Mouse (Mus musculus) lung, postnatal 25 days (tissue): ENCODE measurements around the gene Rbm34.
"Not testable (repeated sequence)": the region's sequence is repeated elsewhere in the genome, so short reads cannot be mapped to it uniquely, and the experiment has no call there.

Experiments
- DNase-seq: peaks from one replicate; pipeline ENCODE4 v3.0.0; 2022; ENCODE audit warnings: low spot score

Gene Rbm34

DNA sequence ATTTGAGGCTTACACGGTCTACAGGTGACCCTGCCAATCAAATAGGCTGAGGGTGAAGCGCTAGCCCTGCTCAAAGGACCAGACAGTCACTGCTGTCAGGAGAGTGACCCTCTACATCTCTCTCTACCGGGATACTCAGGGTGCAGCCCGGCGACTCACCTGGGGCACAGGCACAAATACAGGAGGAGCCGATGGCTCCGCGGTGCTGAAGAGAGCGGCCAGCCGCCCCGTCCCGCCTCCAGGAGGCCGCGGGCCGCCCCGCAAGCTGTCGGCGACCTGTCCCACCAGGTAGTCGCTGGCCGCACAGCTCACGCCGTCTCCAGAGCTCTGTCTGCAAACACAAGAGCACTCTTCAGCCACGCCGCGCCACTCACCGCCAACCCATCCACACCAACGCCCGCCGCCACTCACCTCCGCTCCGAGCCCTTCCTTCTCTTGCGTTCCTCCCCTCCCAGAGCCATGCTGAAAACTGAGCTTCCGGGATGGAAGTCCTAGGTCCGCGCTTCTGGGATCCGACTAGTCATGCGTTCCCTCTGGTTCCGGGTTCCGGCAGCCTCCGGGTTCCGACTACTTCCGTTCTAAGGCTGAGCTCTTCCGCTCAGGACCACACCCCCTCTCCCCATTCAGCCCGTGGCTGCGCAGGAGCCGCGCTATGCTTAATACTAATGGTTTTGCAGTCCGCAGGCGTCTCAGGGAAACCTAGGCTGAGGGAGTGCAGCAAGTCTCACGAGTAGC is at the start of gene Rbm34:
TSS of gene Rbm34 (minus strand) at position 493 of the 735 bp plus-strand sequence.
- peak; percentile 93 for DNase-seq

DNA sequence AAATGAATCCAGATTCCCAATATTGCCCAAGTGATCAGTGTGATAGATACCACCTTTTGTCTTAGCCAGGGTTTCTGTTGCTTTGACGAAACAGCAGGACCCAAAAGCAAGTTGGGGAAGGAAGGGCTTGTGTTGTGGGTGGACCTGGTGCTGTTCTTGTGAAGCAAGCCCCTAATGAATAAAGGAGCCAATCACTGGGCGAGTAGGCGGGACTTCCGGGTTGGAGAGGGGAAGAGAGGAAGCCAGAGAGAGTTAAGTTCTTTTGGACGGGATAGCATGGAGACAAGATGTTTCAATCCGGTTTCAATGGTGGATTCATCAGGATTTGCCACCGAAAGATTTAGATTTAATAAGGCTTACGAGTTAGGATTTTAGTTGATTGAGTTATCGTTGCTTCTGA is 40.8 kb upstream of the Rbm34 start:
- DNase-seq, result no peak

DNA sequence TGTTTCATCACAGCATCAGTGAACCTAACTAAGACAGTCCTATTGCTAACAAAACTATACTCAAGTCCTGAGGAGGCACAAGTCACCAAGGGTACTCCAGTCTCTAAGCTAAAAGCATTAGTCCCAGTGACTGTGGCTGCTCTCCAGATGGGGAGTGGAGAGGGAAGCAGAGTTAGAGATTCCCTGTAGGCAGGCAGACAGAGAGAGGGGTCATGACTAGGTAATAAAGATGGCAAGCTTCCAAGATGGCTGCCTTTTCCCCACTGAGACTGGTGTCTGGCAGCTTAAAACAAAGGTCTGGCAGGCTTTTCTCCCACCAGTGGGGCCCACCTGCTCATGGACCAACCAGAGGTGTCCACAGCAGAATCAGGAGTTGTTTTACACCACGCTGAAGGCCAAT is 23.6 kb upstream of the Rbm34 start:
- no peak for DNase-seq

DNA sequence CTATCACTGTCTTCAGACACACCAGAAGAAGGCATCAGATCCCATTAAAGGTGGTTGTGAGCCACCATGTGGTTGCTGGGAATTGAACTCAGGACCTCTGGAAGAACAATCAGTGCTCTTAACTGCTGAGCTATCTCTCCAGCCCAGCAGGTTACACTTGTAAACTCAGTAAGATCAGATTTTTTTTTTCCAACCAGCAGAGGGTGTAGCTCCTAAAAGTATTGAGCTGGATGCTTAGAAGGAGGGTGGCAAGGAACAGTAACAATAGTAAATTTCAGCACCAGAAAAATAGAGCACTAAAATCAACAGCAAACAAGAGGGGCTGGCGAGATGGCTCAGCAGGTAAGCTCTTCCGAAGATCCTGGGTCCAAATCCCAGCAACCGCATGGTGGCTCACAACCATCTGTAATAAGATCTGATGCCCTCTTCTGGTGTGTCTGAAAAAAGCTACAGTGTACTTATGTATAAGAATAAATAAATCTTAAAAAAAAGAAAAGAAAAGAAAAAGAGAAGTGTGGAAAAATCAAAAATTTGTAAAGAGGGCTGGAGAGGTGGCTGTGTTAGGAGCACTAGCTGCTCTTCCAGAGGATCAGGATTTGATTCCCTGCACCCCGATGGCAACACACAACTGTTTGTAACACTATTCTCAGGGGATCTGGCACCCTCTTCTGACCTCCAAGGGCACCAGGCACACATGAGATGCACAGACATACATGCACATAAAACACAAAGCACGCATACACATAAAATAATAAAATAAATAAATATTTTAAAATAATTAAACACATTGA is 18.7 kb upstream of the Rbm34 start:
- DNase-seq, result peak; percentile 21

DNA sequence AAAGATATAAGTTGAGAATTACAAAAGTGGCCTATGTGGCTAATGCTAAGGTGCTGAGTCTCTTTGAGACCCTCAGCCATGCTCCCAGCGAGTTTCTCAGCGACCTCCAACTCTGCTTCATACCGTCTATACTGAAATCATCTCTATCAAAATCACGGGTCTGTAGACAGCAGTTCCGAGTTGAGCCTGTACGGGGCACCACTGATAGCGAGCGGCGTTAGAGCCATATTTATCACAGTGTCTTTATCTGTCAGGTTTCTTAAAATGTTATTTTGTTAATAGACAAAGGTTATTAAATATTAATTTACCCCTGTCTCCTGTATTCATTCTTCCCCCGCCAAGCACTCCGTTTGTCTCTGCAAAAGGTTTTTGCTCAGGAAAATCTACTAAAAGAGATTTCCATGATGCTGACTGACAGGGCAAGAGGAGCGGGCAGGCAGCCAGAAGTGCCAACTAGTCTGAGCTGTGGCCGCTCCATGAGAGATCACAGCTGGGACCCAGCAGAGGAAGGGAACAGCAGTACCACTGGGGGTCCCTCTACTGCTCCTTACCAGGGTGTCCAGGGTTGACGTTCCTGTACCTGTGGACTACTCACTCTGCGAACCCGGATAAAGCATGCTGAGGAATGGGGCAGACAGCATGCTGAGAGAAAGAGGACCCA is 17.6 kb upstream of the Rbm34 start:
- no peak for DNase-seq

DNA sequence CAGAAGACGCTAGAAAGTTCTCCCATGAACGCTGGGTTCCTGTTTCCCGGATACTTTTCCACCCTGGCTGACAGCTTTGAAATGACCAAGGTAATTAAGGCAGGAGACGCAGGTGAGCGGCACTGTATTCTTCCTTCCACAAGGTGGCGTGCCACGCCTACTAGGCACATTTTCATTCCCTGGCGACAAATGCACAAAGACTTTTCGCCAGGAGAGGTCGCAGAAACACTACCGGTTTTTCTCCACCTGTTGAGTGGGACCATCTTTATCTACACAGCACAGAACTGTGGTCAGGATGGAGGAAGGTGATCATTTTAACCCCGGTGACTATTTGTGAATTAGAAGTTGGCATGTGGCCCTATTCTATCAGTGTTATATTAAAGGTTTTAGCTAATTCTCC is 15.6 kb upstream of the Rbm34 start:
- peak; percentile 86 for DNase-seq

DNA sequence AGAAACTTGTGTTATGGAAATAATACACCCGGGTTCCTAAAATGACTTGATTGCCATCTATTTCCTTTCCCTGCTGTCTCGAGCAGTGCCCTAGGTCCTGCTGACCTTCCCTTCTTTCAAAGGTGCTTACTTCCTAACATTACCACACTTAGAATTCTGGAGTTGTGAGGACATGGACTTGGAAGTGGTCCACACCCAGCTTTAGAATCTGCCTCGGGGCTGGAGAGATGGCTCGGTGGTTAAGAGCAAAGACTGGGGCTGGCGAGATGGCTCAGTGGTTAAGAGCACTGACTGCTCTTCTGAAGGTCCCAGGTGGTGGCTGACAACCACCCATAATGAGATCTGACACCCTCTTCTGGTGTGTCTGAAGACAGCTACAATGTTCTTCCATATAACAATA is 9.2 kb upstream of the Rbm34 start:
- no peak for DNase-seq

DNA sequence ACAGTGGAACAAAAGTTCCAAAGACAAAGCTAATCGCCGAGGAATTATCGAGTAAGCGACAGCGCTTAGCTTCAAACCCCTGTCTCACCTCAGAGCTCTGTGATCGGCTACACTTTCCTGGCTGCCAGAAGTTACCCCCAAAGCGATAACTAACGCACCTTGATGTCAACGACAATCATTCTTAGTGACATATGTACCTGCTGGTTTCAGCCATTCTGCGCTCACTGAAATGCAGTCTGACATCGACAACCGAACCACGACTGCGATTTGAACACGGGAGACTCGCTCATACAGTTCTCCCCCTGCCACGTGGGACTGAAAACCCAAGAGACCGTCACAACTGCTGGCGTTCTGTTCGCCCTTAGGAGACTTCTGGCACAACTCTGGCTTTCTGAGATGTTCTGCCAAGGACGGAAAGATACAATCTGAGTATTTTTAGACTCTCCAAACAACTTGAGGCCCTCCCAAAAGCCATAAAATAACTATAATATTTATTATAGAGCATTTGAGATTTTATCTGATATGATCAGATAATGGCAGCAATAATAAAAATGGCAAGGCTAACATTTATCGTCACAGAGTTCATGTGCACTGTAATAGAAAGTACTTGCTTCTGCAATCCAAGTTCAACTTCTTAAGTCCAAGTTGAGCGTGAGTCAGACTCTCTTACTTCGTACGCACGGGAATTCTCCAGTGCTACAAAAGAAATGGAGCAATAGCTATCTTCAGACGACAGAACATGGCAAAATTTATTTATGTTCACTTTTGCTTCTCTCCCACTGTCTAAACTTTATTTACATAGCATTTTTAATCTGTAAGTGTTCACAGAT is 8.4 kb upstream of the Rbm34 start:
- DNase-seq, result peak; percentile 37

DNA sequence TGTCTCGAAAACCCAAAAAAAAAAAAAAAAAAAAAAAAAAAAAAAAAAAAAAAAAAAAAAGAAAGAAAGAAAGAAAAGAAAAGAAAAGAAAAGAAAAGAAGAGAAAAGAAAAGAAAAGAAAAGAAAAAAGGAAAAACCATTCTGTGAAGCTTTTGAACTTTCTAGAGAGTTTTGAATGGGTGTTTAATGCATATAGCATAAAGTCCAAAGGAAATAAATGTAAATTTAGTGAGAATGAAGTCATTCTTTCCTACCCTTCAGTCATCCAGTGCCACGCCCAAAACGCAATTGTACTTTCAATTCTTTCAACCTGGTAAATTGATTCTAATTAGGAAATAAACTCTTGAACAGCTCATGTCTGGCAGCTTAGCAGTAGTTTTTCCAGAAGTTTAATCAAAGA is 7.7 kb upstream of the Rbm34 start:
- DNase-seq, result not testable (repeated sequence)

DNA sequence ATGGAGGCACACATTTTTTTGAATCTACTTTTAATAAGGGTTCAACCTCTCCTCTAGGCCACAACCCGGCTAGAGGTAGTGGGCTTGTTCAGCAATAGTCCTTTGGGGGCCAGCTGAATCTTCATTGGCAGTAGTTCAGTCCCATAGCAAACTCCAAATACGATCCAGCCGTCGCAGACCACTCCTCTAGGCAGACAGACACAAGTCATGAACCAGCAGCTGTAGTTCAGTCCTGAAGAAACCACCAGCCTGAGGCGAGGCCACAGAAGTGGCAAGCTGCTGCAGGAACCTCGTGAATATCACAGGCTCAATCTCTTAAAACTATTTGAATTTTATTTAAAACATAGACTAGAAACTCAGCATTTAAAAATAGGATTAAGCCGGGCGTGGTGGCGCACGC is 7.2 kb upstream of the Rbm34 start:
- DNase-seq, result no peak

DNA sequence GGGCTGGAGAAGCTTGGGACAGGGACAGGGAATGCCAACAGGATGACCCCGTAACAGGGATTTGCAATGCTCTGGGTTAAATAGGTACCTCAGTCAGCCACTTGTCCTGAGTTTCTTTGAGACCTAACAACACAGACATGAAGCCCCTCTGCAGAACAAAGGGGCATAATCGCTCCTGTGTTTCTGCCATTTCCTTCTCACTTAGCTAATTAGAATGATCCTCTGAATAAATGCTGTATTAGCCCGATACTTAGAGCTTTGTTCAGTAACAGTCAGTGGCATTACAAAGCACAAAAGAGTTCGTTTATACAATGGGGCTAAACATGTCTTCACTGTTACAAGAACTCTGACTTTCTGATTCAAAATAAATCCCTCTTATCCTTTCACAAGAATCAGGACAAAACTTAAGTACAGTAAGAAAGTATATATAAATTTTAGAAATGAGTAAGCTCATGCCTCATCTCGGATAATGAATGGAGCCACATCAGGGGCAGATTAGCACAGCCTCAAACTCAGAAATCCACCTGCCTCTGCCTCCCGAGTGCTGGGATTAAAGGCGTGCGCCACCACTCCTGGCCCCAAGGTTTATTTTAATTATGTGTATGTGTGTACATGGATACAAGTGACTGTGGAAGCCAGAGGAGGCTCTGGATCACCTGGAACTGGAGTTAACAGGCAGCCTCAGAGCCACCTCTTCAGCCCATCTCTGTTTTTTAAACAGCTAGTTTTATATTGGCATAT is 5.9 kb upstream of the Rbm34 start:
- no peak for DNase-seq

DNA sequence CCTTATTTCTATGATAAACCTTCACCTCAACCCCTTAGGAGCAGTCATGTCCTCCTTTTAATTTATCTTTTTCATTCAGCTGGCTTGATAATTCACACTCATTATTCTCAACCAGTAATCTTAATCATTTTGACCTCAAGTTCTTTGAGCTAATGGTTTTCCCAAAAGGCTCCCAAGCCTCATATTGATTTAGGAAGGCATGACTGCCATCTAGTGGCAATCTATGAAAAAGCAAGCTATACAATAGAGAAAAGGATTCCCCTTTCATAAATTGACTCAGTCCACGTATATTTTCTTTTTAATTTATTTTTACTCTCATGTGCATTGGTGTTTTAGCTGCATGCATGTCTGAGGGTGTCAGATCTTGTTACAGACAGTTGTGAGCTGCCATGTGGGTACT is 4.8 kb upstream of the Rbm34 start:
- DNase-seq, result peak; percentile 64

DNA sequence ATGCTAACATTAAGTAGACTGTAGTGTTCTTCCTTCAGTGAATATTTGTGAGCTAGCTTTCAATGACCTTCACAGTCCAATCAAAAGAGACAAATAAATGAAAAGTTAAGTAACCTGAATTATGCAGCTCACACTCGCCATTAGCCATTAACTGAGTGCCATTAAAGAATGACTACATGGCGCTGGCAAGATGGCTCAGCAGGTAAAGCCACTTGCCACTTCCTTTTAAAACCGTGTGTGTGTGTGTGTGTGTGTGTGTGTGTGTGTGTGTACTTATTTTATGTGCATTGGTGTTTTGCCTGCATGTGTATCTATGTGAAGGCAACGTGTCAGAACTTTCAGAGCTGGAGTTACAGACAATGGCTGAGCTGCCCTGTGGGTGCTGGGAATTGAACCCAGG is 3.6 kb upstream of the Rbm34 start:
- DNase-seq, result no peak

DNA sequence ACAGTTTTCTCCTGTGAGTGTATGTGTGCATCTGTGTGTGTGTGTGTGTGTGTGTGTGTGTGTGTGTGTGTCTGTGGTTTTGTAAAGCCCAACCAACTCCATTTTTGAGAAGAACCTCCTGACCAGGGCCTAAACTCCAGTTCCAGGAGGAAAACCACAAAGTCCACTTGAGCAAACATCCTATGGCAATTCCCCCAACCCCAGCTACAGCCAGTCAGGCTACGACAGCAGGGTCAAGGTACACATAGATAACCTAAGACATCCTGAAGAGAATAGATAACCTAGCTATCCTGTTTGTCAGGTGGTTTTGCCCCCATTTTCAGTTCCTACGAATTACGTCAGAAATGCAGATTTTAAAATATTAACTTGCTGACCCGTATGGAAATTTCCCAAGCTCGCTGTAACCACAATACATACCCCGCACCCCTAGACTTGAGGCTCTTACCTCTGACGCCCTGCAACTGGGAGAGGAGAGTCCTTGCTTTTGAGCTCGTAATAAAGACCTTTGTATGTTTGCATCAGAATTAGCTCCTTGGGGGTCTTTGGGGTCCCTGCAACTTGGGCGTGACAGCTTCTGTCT is 2.9 kb upstream of the Rbm34 start:
- no peak for DNase-seq

DNA sequence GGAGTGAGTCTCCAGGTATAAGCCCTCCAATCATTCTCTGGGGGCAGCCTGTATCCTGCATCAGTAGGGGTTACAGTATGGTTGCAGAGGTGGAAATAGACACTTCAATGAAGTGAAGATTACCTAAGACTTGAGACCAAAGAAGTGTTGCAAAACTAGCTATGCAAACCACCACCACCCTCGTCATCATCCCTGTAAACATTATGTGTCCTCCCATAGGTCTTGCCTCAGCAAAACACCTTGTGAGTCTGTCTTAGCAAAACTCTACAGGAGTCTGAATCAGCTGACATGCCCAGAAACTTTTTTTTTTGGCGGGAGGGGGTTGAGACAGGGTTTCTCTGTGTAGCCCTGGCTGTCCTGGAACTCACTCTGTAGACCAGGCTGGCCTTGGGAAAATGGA is 1.8 kb upstream of the Rbm34 start:
- DNase-seq, result no peak

DNA sequence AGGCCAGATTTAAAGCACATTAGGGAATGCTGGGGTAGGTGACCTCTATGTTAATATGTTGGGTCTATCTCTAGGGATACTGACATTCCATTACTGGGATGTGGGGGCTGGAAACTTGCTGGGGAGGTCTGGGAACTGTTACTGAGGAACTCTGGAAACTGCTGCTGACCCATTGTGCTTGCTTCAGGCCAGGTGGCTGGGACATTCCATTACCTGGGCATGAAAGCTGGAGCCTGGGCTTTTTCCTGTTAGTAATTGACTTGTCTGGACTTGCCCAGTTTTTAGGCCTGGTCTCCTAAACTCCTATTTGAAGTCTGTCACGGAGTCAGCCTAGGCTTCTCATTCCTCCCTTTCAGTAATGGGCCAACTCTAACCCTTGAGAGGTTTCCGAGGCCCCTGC is 1.2 kb upstream of the Rbm34 start:
- DNase-seq, result no peak

DNA sequence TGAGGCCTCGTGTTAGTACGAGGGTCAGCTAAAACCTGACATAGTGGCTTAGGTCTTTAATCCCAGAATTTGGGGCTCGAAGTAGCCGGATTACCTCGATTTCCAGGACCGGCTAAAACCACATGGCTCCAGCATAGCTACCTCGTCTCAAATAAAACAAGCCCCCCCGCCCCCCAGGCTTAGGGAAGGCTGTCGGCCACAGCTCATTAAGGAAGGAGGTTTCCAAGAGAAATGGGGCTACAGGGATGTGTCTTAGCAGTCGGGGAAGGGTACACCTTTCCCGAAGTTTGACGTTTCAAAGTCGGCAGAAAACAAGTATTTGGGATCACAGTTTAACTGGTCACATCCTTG is 418 bp upstream of the Rbm34 start:
- no peak for DNase-seq

DNA sequence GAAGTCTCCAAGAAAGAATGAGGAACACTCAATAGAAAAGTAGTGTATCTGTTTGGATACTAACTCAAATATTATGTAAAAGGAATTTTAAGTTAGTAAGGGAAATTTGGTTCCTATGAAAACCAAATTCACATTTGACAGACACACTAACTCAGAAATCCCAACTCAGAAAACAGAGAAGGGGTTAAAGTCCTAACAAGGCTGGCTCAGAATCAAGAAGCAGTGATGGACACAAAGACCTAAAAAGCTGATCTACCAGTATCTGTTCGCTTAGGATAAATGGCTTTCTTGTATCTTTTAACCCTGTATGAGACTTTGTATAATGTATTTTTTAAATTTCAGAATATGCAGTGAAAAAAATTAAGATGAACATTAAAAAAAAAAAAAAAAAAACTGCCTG is 1.3 kb downstream of the Rbm34 start:
- no peak for DNase-seq

DNA sequence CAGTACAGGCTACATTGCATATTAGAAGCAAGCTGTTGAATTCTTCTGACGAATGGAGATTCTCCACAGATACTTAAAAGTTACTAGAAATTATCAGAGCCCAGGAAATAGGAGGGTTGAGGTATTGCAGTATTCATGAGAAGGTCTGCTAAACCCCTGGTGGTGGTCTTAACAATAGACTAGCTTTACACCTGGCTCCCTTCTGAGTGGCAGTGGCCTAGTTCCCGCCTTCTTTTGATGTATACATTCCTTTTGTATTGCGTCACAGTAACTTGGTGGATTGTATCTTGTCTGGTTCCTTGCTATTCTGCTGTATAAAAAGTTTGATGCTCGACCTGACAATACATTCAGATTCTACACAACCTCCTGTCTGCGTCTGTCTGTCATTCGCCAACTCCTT is 2.8 kb downstream of the Rbm34 start:
- no peak for DNase-seq

DNA sequence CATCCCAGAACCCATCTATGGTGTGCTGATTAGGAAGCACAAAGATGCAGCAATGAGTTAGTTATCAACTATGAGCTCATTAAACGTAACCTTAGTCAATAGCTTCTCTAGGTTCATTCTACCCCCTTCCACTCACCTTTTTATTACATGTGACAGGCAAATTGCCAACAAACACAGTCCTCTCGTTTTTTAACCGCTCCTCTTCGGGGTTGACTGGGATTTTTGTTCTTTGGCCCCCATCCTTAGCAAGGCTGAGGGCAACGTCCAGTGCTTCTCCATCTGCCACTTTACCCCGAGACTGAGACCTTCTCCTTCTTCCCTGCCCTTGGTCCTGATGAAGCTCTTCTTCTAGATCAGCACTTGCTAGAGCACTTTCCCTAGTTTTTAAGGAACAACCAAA is 5.6 kb downstream of the Rbm34 start:
- DNase-seq, result no peak

DNA sequence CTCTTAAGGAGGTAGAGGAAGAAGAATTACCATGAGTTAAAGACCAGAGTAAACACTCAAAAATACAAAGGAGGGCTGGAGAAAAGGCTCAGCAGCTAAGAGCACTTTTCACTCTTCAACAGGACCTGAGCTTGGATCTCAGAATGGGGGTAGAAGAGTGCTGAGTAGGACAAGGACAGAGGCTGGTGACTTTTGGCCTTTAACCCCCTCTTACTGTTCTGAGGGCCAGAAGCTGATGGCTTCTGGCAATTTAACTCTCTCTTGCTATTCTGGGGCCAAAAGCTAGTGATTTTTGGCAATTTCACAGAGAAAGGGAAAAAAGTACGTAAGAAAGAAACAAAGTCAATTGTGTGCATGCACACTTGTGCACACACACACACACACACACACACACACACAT is 8.0 kb downstream of the Rbm34 start:
- DNase-seq, result no peak
